Mouse (Mus musculus) gastrocnemius, adult 18-20 months (tissue): ENCODE measurements at regions not wholly inside any gene's neighbourhood (a gene's known extent, or its start where the extent isn't known, plus 50 kb on each side); places are given as distances from the start of the nearest gene placed in this dataset.
"Not testable (repeated sequence)": the region's sequence is repeated elsewhere in the genome, so short reads cannot be mapped to it uniquely, and the experiment has no call there.

Source experiments
- DNase-seq: peaks from one replicate; pipeline ENCODE4 v3.0.0; 2021; ENCODE audit warnings: low spot score

DNA sequence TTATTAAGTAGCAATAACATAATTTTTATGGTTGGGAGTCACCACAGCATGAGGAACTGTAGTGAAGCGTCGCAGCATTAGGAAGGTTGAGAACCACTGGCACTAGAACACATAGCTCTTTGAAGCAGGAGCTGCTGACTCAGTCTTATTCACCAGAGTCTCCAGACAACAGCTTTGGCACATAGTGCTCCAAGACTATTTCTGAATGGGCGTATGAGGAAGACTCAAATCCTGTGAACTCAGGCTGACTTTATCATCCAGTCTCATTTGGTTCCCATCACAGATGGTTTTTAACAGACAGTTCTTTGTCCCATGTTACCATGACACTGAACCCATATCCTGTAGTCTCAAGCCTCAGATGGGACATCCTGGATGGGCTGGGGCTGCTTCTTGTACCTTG is 282.5 kb downstream of the 4933412E24Rik start:
- no peak for DNase-seq

DNA sequence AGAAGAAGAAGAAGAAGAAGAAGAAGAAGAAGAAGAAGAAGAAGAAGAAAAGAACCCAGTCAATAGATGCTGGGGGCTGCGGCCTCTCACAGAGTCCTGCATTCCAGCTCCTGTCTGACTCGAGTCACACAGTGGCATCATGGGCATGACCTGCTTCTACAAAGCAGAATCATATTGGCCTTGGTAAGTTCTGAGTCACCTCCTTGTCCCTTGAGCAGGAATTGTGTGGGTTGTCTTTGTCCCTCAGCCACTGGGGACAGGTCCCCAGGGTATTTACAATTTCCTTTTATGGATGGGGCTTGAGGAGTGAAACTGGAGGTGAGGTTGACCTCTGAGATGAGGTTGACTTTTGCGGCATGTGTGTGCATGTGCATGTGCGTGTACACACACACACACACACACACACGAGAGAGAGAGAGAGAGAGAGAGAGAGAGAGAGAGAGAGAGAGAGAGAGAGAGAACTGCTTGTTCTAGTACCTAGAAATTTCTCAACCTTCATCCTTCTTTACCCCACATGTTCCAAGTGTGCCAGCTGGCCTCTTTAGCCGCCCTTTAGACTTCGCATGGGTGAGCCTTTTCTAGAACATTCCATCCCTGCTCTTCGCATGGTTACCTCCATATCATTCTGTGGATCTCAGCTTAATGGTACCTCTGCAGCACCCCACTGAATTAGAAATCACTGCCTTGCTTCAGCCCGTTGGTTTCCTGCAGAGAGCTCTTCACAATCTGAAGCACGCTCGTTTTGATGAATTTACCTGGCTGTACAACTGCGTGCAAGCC is 283.2 kb downstream of the 4933412E24Rik start:
- no peak for DNase-seq

DNA sequence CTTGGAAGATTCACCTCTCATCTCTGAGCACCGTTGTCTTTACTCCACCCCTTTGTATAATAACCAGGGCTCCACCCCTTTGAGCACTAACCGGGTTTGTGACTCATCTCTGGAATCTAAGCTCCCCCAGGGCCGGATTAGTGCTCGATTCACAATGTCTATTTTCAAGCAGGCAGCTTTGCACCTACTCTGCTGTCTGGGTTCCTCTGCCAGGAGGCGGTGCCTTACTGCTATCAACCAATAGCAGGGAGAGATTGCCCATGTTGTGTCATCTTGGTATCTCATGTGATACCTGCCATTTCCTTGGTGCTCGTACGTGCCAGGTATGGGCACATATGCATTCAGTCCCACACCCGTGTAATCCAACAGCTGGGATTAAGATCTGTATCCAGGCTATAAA is 285.3 kb downstream of the 4933412E24Rik start:
- no peak for DNase-seq

DNA sequence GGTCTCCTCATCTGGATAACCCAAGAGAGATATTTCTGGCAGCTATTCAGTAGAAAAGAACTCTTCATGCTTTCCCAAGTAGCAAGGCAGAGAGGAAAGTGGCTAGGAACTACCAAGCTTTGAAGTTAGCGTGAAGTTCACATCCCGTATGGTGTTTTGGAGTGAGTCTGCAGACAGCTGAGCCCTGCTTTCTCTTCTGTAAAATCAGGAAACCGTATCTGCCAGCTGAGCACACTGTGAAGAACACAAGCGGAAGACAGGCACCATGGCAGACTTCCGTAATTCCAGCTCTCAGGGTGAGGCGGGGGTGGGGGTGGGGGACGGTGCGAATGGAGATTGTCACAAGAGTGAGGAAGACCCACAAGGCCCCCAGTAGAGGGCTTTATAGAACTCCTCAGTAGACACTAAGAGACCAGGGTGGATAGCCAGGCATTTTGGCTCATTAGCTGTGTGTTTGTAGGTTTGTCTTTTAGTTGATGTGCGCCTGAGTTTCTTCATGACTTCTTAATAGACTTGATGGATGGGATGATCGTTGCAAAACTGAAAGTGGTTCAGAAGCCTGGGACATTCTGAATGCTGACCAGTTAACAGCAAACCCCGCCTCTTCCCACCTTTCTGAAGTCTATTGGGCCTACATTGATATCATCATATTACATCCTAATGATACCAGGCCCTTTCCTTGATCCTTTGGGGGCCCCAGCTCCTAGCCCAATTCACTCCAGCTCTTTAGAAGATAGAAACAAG is 287.4 kb downstream of the 4933412E24Rik start:
- DNase-seq: no peak

DNA sequence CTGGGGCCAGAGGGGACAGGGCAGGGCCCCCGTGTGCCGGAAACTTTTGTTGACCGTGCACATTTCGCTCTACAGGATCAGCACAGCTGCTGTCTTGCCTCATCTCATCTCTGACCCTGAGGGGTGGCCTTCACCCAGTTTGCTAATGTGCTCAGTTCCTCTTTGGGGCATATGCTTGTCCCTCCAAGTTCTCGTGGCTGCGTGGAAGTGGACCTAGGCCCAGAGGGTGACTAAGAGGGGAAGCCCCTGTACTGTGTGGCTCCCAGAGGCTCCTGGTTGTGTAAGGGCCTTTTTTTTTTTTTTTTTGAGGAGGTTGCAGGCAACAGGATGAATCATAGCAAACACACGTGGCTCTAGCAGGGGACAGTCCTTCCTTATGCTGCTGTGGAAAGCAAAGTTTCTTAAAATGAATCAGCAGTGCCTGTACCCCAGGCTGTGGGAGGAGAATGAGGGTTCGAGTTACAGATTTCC is 288.2 kb downstream of the 4933412E24Rik start:
- peak; percentile 63 for DNase-seq

DNA sequence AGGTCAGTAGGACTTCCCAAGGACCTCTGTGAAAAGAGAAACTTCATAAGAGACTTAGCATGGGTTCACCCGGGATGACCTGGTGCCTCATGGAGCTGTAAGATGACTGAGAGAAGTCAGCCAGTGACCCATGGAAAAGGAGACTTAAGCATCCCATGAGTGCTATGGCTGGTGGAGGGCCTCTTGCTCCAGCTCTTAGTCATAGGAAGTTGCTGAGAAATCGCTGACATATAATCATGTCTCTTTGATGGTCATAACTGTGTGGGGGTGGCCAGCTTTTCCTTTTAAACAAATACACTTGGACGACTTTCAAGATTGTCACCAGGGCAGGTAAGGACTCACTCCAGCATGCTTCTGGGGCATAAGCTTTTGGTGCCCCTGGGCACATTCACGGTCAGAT is 290.5 kb downstream of the 4933412E24Rik start:
- no peak for DNase-seq

DNA sequence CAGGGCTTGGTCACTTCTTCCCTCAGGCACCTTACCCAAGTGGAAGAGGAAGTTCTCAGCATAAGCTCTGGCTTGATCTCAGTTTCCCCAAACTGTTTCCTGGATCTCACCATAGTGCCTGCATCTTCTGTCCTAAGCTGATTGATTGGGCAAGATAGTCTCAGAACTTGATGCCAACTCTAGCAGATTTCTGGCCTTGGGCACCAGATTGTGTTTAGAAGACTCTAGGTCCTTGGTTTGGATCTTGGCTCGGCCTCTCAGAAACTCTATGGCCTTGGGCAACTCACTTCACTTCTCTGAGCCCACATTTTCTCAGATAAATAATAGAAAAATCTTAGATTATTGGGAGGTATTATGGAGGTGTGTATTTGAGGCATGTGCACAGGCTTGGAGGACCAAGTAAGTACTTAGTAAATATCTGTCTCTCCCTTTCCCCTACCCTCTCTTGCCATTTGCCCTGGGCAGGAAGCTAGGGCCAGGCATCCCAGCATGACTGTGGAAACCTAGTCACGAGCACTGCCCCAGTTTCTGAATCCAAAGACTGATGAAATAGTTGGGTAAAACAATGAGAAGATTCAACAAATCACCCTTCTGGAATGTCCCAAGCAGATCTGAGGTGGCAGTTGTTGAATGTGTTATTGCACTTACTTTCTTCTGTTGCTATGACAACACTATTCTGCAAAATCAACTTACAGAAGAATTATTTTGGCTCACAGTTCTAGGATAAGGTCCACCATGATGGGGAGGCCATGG is 293.6 kb downstream of the 4933412E24Rik start:
- no peak for DNase-seq

DNA sequence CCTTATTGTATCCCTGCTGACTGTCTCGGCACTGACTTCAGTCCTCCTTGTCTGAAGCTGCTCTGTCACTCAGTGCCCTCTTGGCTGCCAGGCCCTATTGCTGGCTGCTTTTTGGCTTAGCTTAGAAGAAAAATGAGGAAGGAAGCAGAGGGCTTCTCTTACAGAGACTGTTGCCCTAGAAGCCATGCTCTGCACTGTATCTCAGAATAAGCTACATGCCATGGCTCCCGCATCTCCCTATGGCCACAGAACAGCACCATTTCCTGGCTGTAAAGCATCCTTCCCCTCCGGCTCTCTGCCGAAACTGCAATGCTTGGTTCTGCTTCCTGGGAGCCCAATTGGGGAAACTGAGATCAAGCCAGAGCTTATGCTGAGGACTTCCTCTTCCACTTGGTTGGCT is 295.0 kb downstream of the 4933412E24Rik start:
- DNase-seq: no peak

DNA sequence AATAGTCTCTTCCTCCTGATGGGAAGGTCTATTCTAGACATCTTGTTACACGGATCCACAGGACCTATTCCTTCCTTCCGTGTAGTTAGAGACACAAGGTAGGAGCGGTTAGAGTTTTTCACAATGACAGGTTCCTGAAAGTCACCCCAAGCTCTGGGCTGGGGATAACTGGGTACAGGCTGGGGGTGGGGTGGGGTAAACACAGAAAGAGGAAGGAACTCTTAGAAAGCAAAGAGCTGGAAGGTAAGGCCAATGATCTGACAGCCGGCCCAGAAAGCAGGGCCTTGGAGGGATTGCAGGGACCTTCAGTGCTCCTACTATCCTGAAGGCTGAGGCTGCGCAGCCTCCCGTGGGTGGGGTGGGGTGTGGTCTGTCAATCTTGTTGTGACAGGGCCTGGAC is 295.4 kb downstream of the 4933412E24Rik start:
- no peak for DNase-seq

DNA sequence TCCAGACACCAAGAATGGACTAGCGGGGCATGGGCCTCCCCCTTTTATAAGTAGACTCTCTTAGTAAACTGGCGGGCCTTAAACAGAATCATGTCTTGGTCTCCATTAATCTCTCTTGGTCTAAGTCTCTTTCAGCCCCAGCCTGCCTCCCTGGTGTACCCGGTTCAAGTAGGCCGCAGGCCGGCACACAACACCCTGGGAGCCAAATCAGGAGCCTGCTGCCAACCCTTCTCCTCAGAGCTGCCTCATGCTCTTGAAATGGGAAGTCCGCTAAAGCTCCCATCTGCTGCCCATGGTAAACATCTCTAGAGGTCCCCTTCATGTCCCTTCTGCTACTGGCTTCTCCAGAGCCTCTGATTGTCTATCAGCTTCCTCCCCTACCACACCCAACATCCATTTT is 296.3 kb downstream of the 4933412E24Rik start:
- no peak for DNase-seq

DNA sequence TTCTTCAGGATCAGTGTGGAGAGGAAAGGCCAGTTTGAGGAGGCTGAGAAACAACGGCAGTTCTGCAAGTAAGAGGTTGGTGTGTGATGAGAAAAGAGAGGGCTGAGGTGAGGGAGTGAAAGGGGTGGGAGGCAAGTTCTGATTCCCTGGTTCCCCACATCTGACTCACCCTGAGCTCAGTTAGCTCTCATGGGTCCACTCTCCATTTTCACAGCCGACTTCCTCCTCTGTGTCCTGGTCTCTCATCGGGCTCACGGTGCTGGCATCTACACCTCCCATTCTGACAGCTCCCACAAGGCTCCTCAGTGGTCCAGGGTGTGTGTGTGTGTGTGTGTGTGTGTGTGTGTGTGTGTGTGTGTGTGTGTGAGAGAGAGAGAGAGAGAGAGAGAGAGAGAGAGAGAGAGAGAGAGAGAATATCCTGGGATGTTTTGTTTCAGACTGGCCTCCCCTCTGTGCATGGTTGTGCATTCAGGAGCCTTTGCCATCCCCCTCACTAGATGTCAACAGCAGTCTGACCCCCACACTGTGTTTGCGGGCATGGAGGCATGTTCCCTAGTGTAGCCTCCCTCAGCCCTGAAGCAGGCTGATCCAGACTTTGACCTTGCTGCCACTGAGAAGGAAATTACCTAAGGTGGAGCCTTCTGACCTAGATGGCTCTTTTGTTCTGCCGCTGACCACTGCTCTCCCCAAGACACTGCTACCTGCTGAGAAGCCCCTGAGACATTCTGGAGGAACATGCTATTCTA is 296.9 kb downstream of the 4933412E24Rik start:
- DNase-seq: not testable (repeated sequence)

DNA sequence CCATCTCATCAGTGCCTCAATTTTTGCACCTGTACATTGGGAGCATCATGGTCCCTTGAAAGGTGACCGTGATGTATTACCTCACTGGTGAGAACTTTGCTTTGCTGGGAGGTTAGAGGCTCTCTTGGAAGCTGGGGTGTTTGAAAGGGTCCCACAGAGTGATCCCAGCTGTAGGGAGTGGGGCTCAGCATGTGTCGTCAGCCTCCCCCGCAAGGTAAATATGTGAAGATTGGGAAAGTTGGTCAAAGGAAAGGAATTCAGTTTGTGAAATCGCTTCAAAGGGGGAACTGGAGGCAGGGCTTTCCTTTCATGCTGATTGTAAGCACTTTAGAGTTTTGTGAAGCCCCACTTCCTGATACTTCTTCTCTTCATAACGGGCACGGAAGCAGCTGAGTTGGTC is 299.5 kb downstream of the 4933412E24Rik start:
- no peak for DNase-seq

DNA sequence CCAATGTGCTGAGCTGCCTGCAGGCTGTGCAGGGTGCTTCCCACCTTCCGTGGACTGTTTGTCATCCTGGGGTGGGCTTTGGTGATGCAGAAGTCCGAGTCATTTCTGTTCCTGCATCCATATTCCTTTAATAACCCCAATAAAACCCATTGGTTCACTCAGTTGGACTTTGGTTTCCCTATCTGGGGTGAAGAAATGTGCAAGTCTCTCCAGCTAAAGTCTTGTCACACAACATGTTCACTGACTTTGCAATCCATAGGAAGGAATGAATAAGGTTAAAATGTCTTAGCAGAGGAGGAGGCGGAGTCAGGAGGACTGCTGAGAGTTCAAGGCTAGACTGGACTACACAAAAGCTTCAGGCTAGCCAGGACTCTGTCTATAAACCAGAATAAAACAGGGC is 300.5 kb downstream of the 4933412E24Rik start:
- DNase-seq: no peak

DNA sequence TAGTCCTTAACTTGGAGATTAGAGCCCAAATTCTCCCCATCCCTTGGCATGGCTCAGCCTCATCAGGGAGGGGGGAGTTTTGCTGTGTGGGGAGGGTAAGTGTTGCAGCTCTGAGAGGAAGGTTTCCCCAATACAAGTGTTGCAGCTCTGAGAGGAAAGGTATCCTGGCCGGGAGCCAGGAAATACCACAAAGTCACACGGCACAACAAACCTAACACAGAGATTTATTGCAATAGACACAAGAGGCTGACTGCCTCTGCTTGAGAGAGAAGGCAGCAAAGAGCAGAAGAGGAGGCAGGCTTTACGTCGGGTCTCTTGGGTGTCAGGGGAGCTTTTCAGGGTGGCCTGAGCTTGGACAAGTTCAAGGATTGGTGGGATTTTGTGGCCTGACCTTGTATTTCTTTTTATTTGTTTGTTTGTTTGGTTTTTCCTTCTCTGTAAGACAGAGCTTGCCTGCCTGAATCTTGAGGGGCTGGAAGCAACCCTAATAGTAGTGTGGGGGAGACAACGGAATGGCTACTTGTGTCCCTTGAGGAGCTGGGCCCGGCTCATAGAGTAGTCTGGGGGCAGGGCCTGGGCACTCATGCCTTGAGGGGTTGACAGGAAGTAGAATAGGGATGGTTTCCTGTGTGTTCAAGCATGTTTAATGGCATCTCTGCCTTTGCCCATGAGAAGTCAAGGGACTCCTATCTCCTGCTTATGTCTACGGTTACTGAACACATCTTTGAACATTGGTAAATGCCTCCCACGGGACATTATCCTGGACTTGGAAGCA is 302.3 kb downstream of the 4933412E24Rik start:
- DNase-seq: no peak

DNA sequence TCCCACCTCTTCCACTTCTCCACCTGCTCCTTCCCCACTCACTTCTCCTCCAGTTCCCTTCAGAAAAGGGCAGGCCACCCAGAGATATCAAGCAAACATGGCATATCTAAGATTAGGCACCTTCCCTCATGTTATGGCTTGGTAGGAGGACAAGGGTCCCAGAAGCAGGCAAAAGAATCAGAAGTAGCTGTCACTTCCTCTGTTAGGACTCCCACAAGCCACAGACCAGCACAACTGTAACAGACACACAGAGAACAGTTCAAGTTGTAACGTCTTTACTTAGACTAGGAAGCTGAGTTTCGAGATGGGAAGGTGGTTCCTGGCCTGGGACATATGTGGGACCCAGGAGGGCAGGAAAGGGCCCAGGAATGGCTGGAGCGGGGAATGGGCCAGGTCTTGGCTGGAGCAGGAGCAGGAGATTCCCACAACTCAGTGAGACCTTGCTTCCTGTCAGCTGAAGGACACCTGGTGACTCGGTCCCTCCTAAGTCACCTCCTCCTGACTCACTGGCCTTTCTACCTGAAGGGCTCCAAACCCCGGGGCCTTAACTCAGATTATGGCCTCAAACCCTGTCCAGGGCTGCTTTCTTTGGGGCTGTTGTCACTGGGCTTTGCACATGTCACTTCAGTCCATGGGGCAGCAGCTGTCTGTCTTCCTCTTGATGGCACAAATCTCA is 304.2 kb downstream of the 4933412E24Rik start:
- DNase-seq: no peak

DNA sequence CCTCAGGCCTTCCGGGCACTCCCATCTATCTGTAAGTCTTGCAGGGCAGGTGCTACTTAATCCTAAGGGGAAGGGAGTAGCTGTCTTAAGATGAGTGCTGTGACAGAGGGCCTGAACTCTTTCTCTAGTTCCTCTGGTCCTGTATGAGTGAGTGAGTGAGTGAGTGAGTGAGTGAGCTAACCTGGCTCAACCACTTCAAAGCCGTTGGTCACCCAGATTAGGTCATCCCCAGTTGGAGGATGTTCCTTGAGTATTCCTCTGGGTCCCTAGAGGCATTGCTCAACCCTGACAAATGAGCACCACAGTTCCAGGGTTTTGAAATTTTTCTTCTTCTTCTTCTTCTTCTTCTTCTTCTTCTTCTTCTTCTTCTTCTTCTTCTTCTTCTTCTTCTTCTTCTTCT is 306.5 kb downstream of the 4933412E24Rik start:
- no peak for DNase-seq

DNA sequence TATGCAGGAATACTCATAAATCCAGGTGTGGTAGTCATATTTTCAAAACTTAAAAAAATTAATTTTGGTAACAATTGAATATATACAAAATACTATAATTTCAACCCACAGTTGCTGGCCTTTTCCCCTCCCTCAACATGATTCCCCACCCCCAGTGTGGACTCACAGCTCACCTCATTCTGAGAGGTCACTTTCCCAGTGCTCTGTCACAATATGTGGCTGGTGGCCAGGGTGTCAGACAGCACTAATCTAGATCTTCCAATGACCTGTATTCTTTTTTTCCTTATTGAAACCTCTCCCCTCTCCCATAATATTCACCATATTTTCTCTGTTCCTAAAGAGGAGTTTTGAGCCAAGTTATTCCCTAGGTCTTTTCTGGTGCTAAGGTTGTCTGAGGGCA is 308.0 kb downstream of the 4933412E24Rik start:
- no peak for DNase-seq

DNA sequence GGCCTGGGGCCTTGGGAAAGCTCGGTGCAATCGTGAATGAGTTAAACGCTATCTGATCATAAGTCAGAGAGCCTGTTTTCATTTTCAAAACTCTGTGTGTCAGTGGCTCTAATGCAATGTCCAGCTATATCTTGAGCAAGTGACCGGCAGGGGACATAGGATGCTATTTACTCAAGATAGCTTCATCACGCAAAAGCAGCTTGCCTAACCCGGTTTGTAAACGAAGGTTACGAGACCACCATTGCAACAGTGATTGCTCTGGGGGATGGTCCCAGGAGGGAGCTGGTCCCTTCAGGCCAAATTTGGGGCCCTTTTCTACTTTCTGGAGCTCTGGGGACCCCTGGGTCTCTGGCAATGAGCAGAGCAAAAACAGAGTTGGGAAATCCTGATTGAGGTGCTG is 309.3 kb downstream of the 4933412E24Rik start:
- no peak for DNase-seq
